Mouse (Mus musculus) layer of hippocampus, adult 18-20 months (tissue): ENCODE results near the gene Fam102a. TPM values are rescaled to one million over a fixed set of nuclear protein-coding genes. Genes with fewer than 3 reads are reported as not detected.
A peak's percentile ranks its signal among the peaks of the same experiment; 100 is the strongest.

Experiments used
- DNase-seq, 2 experiments: peaks; one replicate each; pipeline ENCODE4 v3.0.0; 2022; ENCODE audit warnings: low spot score in 2 of 2
- total RNA-seq, 2 experiments: library from RNA; stranded (reverse); gene quantifications; 2 replicates each; pipeline ENCODE4 v1.2.3; 2021

The Fam102a gene
- total RNA-seq, 2 experiments from 2014 or later, result 76.0 to 77.2 TPM

DNA sequence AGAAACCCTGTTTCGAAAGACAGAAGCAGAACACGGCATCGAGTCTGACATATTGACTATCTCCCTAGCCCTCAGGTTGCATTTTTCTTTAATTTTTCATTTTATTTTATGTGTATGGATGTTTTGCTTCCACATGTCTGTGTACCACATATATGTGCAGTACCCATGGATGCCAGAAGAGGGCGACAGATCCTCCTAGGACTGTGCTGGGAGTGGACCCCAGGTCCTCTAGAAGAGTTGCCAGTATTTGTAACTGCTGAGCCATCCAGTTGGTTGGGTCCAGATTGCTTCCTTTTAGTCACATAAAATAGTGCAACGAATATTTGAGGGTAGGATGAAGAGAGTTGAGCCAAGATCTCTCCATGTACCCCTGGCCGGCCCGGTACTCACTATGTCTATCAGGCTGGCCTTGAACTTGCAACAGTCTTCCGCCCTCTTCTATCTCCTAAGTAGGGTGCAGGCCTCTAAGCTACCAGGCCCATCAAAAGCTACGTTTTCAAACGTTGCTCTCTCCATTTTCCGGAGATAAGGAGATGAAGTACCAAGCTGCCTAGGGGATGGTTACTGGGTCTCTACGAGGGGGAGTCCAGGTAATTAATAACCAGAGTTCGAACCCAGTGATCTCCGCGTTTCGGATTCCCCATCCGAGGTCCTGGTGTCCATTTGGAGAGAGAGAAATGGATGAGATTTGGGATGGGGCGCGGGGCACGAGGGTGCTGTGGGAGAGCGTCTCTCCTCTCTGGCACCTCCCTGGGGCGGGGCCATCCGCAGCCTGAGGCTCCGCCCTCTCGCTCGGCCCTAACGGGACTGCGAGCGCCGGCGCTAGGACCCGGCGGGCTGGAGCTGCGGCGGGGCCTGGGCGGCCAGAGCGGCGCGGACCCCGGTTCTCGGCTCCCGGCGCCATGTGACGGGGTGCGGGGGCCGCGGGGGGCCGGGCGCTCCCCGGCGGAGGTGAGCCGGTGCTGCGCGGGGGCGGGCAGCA is 71.3 kb downstream of the Fam102a start:
- DNase-seq, result peak; percentile 76 to 86

DNA sequence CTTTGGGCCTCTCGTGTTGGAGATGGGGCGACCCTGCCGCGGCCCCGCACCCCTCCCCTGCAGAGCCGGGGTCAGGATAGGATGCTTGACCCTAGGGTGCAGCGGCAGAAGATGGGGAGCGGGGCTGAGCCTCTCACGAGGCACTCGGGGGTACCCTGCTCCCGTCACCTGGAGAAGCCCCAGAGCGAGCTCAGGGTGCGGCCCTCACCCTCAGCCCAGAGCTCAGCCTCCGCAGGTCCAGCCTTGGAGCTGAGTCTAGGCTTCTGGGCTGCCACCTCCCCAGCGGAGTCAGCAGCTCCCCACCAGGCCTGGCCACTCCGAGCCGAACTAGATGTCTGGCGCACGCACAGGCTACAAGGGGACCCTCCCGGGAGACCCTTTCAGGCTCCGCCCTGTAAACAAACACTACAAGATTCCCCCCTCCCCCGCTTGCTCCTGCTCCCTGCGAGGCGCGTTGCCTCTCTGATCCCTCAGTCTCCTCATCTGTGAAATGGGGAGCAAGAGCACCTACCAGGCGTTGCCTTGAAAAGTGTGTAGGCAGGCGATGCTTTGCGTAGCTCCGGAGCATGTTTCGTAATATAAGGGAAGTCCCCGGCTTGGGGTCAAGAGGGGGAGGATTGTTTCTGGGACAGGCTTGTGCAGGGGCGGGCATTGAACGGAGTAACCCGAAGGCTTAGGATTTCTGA is 72.3 kb downstream of the Fam102a start:
- no peak for DNase-seq

DNA sequence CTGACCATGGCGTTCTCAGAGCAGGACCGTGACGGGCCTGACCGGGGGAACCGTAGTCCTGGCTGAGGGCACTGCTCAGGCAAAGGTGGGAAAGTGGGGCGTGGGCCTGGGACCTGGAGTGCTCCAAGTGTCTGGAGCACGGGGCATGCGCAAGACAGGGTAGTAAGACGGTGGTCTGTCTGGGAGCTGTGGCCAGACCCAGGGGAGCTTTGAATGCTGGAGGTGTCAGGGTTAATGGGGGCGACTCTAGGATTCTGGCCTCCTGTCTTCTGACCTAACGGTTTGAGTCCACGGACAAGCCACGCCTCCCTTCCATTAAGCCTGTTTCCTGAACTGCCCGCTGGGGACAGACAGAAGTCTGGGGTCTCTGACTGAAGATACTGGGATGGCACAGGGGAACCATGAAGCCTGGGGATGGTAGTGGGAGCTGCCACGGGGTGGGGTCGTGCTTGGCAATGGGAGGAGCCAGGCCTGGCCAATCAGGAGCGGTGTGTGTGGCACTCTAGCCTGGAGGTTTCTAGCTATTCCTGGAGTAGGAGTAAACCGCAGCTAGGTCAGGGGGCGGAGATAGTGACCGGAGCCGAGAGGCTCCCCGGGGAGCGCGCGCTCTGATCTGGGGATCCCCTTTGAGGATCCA is 73.1 kb downstream of the Fam102a start:
- no peak for DNase-seq

DNA sequence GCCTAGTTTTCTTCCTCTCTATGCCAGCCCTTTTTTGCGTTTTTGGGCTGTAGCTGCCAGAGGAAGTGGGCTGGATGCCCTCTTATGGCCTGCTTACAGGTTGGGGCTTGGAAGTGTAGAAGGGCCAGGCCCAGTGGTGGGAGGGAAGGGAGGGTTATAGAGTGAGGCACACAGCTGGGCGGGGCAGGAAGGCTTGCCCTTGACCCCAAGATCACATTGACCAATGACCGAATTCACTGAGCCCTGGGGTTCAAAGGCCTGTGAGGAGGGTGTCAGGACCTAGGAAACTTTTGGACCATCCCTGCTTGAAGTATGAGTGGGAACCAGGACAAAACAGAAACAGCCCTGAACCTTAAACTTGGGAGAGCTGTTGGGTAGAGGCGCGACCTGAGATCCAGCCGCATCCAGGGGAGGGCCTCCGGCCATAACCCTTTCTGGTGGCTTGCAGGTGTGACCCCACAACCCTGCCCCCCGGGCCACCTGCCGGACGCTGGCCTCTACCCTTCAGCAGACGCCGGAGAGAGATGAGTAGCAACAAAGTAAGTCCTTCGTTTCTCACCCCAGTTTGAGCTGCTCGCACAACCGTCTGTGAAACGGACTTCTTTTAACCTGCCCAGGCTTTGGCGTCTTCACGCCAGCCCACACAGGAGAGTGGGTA is 73.8 kb downstream of the Fam102a start:
- no peak for DNase-seq

GRCm38 (mm10) chr2:32610610-32611229 is 75.6 kb downstream of the Fam102a start:
- peak in 1 of 2 experiments; percentile 69 for DNase-seq

- no peak for DNase-seq
Measured at GRCm38 (mm10) chr2:32612274-32612673, 77.1 kb downstream of the Fam102a start.

DNA sequence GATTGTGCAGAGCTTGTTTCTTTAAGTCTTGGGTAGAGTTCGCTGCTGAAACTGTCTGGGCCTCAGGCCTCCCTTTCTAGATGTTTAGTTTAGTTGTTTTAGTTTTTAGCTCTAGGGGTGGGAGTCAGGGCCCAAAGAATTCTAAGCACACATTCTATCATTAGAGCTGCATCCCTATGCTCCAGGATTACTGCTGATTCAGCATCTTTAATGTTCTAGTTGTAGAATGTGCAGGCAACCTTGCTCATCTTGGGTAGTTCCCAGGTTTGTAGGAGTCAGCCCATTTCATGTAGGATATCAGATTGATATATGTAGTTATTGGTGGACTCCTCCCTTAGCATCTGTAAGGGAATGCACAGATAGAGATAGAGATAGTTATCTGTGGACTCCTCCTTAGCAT is 82.0 kb downstream of the Fam102a start:
- no peak for DNase-seq

GRCm38 (mm10) chr2:32617601-32618000 is 82.5 kb downstream of the Fam102a start:
- DNase-seq, result no peak

DNA sequence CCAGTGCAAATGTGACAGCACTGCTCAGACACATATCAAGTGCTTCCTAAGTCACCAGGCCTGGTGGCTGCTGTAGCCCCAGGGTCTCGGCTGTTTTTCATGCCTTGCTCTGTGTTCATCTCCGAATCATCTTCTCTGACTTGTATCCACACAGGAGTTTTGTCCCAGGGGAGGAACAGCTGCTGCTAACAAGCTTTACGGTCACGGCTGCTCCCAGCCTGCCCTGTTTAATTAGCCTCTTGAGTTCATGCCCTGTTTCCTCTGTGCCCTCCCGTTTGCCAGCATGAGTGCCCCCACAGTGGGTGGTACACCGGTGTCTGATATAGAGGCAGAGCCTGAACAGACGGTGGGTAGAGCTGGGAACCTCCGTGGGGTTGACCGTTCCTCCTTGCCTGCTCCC is 82.9 kb downstream of the Fam102a start:
- no peak for DNase-seq

Other genes starting within 250 kb of the Fam102a start
- gene Golga2, start 247.9 kb upstream of the Fam102a start, total RNA-seq, result 10 to 100 TPM; 85.1 to 92.5 TPM
- 100 to 1,000 TPM; 202 to 208 TPM for gene Swi5, start 247.3 kb upstream of the Fam102a start, total RNA-seq
- gene Ciz1, start 183.0 kb upstream of the Fam102a start, total RNA-seq, result 10 to 100 TPM; 69.3 to 77.0 TPM
- gene Dnm1, start 182.0 kb upstream of the Fam102a start, total RNA-seq, result 1,000 to 10,000 TPM; 1,288 to 1,307 TPM
- 100 to 1,000 TPM; 153 to 155 TPM for gene 1110008P14Rik, start 153.4 kb upstream of the Fam102a start, total RNA-seq
- gene Lcn2, start 147.1 kb upstream of the Fam102a start, total RNA-seq, result under 1 TPM in 1 of 2 experiments, not detected in 1; 0.51 TPM
- gene Ptges2, start 139.4 kb upstream of the Fam102a start, total RNA-seq, result 10 to 100 TPM; 35.1 to 41.4 TPM
- gene Naif1, start 84.9 kb upstream of the Fam102a start, total RNA-seq, result 1 to 10 TPM; 4.6 to 4.8 TPM
- 10 to 100 TPM; 57.2 to 59.5 TPM for gene Slc25a25, start 83.9 kb upstream of the Fam102a start, total RNA-seq
- gene Dpm2, start 35.5 kb downstream of the Fam102a start, total RNA-seq, result 10 to 100 TPM; 78.9 to 81.8 TPM
- gene Pip5kl1, start 39.5 kb downstream of the Fam102a start, total RNA-seq, result 1 to 10 TPM; 3.3 to 3.5 TPM
- under 1 TPM; 0.20 to 0.43 TPM for gene 9430097D07Rik, start 40.4 kb downstream of the Fam102a start, total RNA-seq
- 10 to 100 TPM; 40.4 to 44.8 TPM for gene St6galnac4, start 51.8 kb downstream of the Fam102a start, total RNA-seq
- 100 to 1,000 TPM; 134 to 142 TPM for gene St6galnac6, start 64.4 kb downstream of the Fam102a start, total RNA-seq
- gene Ak1, start 86.4 kb downstream of the Fam102a start, total RNA-seq, result 100 to 1,000 TPM; 128 to 131 TPM
- gene Eng, start 111.3 kb downstream of the Fam102a start, total RNA-seq, result 10 to 100 TPM; 14.9 to 16.7 TPM
- gene Fpgs, start 168.8 kb downstream of the Fam102a start, total RNA-seq, result 1 to 10 TPM; 8.5 to 9.9 TPM
- gene Cdk9, start 177.7 kb downstream of the Fam102a start, total RNA-seq, result 100 to 1,000 TPM; 119 to 123 TPM
- 10 to 100 TPM; 16.6 to 19.4 TPM for gene Sh2d3c, start 185.7 kb downstream of the Fam102a start, total RNA-seq
- 1 to 10 TPM; 1.5 to 1.8 TPM for gene 6330409D20Rik, start 205.7 kb downstream of the Fam102a start, total RNA-seq
- gene Tor2a, start 221.9 kb downstream of the Fam102a start, total RNA-seq, result 10 to 100 TPM; 30.2 to 32.1 TPM
- 1 to 10 TPM in 1 of 2 experiments, under 1 TPM in 1; 0.94 to 1.2 TPM for gene Ttc16, start 240.3 kb downstream of the Fam102a start, total RNA-seq
- 1 to 10 TPM; 6.0 to 7.5 TPM for gene Ptrh1, start 240.5 kb downstream of the Fam102a start, total RNA-seq
- 1 to 10 TPM; 1.5 to 1.7 TPM for gene Cfap157, start 249.1 kb downstream of the Fam102a start, total RNA-seq